Mouse (Mus musculus) ES-E14 (cell line): ENCODE measurements around the gene Stat4.

Experiments
- CHD2 ChIP-seq: IDR thresholded peaks from 2 replicates; pipeline ENCODE4 v1.6.1; 2014; ENCODE audit warnings: mild to moderate bottlenecking, low read depth, low read length, inconsistent platforms
- HCFC1 ChIP-seq: IDR thresholded peaks from 2 replicates; pipeline ENCODE4 v1.6.1; 2012; ENCODE audit warnings: low read length, inconsistent platforms, borderline replicate concordance; ENCODE audit not compliant: insufficient read depth
- MAFK ChIP-seq: IDR thresholded peaks from 2 replicates; pipeline ENCODE4 v1.6.1; 2014; ENCODE audit warnings: mild to moderate bottlenecking, low read depth, low read length, inconsistent platforms; ENCODE audit not compliant: insufficient read depth
- ZC3H11A ChIP-seq: IDR thresholded peaks from 2 replicates; pipeline ENCODE4 v1.6.1; 2012; ENCODE audit warnings: low read depth, mild to moderate bottlenecking, inconsistent platforms, low read length, borderline replicate concordance
- ZNF384 ChIP-seq: IDR thresholded peaks from 2 replicates; pipeline ENCODE4 v1.6.1; 2012; ENCODE audit warnings: low read depth, low read length, inconsistent platforms

GRCm38 (mm10) chr1:52008443-52008842 is 21.5 kb downstream of the Stat4 start:
- TF ChIP-seq MAFK, result no peak
- TF ChIP-seq ZC3H11A, result no peak
- no peak for TF ChIP-seq ZNF384
- no peak for TF ChIP-seq HCFC1
- TF ChIP-seq CHD2, result no peak
